Comparison of ENCODE assay signal across 15 mouse cellular contexts in the genomic region with DNA sequence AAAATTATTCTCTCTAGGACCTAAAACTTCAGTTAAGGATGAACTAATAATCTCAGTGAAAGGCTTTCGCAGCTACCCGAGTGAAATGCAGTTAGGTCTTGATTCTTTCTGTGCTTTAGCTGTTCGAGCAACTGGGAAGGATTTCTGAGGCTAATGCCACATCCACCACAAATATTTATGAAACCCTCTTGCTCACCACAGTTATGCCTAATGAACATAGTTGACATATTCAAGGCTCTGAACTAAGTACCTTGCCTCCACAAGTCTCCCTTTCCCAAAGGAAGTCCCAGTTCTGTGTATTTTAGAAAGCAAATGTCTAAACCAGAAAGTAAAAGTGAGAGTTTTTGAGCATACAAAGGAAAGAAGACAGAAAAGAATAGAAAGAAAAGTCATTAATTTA.
"Had no signal": no experiment of that assay in that cellular context is flagged by ENCODE, and none has a peak within 500 bp of the region (broad histone marks: within the 10 kb centered on the region; RNA-seq: fewer than 3 reads in every experiment).

No protein-coding gene starts in this region.

- H3K4me3 ChIP-seq: layer of hippocampus, adult 2 months; limb, embryonic 15.5 days; lung, embryonic 15.5 days; midbrain, embryonic 12.5 days; midbrain, embryonic 15.5 days had no signal

- H3K36me3 ChIP-seq: limb, embryonic 15.5 days; lung, embryonic 15.5 days; midbrain, embryonic 12.5 days; midbrain, embryonic 15.5 days had no signal

- DNase-seq: kidney, adult 2 months; kidney, postnatal 25 days; layer of hippocampus, adult 9-11 months; liver, postnatal 0 days; thymus, adult 18-20 months; thymus, postnatal 36 days had no signal

- H3K9ac ChIP-seq: limb, embryonic 15.5 days; liver, embryonic 14.5 days; liver, postnatal 0 days; lung, embryonic 15.5 days; midbrain, embryonic 12.5 days; midbrain, embryonic 15.5 days had no signal

- H3K27ac ChIP-seq: kidney, postnatal 0 days; limb, embryonic 15.5 days; liver, embryonic 14.5 days; lung, embryonic 15.5 days; macrophage; midbrain, embryonic 12.5 days; midbrain, embryonic 15.5 days had no signal

- H3K27me3 ChIP-seq: limb, embryonic 15.5 days; lung, embryonic 15.5 days; midbrain, embryonic 12.5 days; midbrain, embryonic 15.5 days had no signal

- H3K4me2 ChIP-seq: limb, embryonic 15.5 days; liver, embryonic 11.5 days; lung, embryonic 15.5 days; midbrain, embryonic 12.5 days; midbrain, embryonic 15.5 days had no signal

- ATAC-seq: liver, postnatal 0 days had no signal

- H3K9me3 ChIP-seq: limb, embryonic 15.5 days; lung, embryonic 15.5 days; midbrain, embryonic 12.5 days; midbrain, embryonic 15.5 days had no signal

- H3K4me1 ChIP-seq: limb, embryonic 15.5 days; lung, embryonic 15.5 days had no signal
